Mouse (Mus musculus): Measurements from ENCODE around the gene Cdh10.

Cdh10 gene

GRCm38 (mm10) chr15:18818185-18818973, at the start of gene Cdh10:
Gene Cdh10 (plus strand): TSS chr15:18818947.
- DNase-seq: peak; percentile 86 to 90

- no peak for DNase-seq
Observed at GRCm38 (mm10) chr15:18809148-18809827, 9.5 kb upstream of the Cdh10 start.

- no peak for DNase-seq
Observed at GRCm38 (mm10) chr15:18817707-18818106, 1.0 kb upstream of the Cdh10 start.

- peak in 1 of 2 experiments; percentile 47 for DNase-seq
Observed at GRCm38 (mm10) chr15:18820226-18820625, 1.5 kb downstream of the Cdh10 start.

GRCm38 (mm10) chr15:18821114-18821756, 2.5 kb downstream of the Cdh10 start:
- DNase-seq: peak; percentile 98 to 99

- DNase-seq: no peak
Observed at GRCm38 (mm10) chr15:18823420-18823819, 4.7 kb downstream of the Cdh10 start.

- peak; percentile 81 to 83 for DNase-seq
Observed at GRCm38 (mm10) chr15:18832263-18832662, 13.5 kb downstream of the Cdh10 start.

- DNase-seq: no peak
Observed at GRCm38 (mm10) chr15:18841769-18842168, 23.0 kb downstream of the Cdh10 start.

GRCm38 (mm10) chr15:18844807-18845206, 26.1 kb downstream of the Cdh10 start:
- DNase-seq: peak; percentile 61 to 75

- DNase-seq: peak; percentile 95
Observed at GRCm38 (mm10) chr15:18850497-18850896, 31.8 kb downstream of the Cdh10 start.

GRCm38 (mm10) chr15:18858135-18858534, 39.4 kb downstream of the Cdh10 start:
- no peak for DNase-seq

- DNase-seq: no peak
Observed at GRCm38 (mm10) chr15:18869871-18870270, 51.1 kb downstream of the Cdh10 start.

- DNase-seq: no peak
Observed at GRCm38 (mm10) chr15:18881467-18881866, 62.7 kb downstream of the Cdh10 start.

- DNase-seq: no peak
Observed at GRCm38 (mm10) chr15:18886673-18887072, 67.9 kb downstream of the Cdh10 start.

GRCm38 (mm10) chr15:18888912-18889311, 70.2 kb downstream of the Cdh10 start:
- no peak for DNase-seq

- no peak for DNase-seq
Observed at GRCm38 (mm10) chr15:18890358-18890757, 71.6 kb downstream of the Cdh10 start.

GRCm38 (mm10) chr15:18900776-18901175, 82.0 kb downstream of the Cdh10 start:
- peak in 1 of 2 experiments; percentile 28 for DNase-seq

GRCm38 (mm10) chr15:18904131-18904530, 85.4 kb downstream of the Cdh10 start:
- peak; percentile 48 to 65 for DNase-seq

- no peak for DNase-seq
Observed at GRCm38 (mm10) chr15:18910612-18911011, 91.9 kb downstream of the Cdh10 start.

- no peak for DNase-seq
Observed at GRCm38 (mm10) chr15:18925392-18926117, 106.8 kb downstream of the Cdh10 start.

- DNase-seq: no peak
Observed at GRCm38 (mm10) chr15:18926964-18927363, 108.2 kb downstream of the Cdh10 start.

GRCm38 (mm10) chr15:18952266-18952665, 133.5 kb downstream of the Cdh10 start:
- DNase-seq: no peak

- no peak for DNase-seq
Observed at GRCm38 (mm10) chr15:18975041-18975440, 156.3 kb downstream of the Cdh10 start.

Measured in cerebellum, postnatal 14 days (tissue).